Comparison of ENCODE assay signal across 20 mouse cellular contexts in the genomic region with DNA sequence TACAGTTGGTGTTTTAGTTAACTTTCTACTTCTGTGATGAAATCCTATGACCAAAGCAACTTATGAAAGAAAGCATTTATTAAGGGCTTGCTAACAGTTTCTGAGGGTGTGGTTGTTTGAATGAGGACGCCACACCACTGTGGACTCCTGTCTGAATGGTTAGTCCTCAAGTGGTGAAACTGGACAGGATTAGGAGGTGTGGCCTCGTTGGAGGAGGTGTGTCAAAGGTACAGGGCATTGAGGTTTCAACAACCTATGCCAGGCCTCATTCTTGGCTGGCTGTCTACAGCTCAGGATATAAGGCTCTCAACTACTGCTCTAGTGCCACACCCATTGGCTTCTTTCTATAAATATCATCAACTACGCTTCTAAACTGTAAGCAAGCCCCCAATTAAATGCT.
"Had no signal": no experiment of that assay in that cellular context is flagged by ENCODE, and none has a peak within 500 bp of the region (broad histone marks: within the 10 kb centered on the region; RNA-seq: fewer than 3 reads in every experiment).

No protein-coding gene starts in this region.

- ATAC-seq: intestine, embryonic 15.5 days had no signal

- H3K27me3 ChIP-seq: intestine, embryonic 15.5 days; liver, embryonic 13.5 days; lung, embryonic 15.5 days; megakaryocyte, embryonic 14.5 days; neural tube, embryonic 12.5 days; neural tube, embryonic 15.5 days; stomach, embryonic 15.5 days had no signal

- DNase-seq: kidney, adult 2 months; kidney, postnatal 36 days; layer of hippocampus, postnatal 36 days; liver, embryonic 13.5 days; lung, postnatal 36 days; midbrain, embryonic 14.5 days; retina, postnatal 1 day; right cerebral cortex, postnatal 25 days; spleen, adult 18-20 months; thymus, adult 18-20 months; thymus, postnatal 36 days had no signal

- H3K4me2 ChIP-seq: intestine, embryonic 15.5 days; liver, embryonic 13.5 days; lung, embryonic 15.5 days; midbrain, embryonic 11.5 days; neural tube, embryonic 12.5 days; neural tube, embryonic 15.5 days; stomach, embryonic 15.5 days had no signal

- H3K9me3 ChIP-seq: intestine, embryonic 15.5 days; lung, embryonic 15.5 days; stomach, embryonic 15.5 days had no signal

- H3K36me3 ChIP-seq: intestine, embryonic 15.5 days; liver, embryonic 13.5 days; lung, embryonic 15.5 days; neural tube, embryonic 12.5 days; neural tube, embryonic 15.5 days; stomach, embryonic 15.5 days had no signal

- H3K4me3 ChIP-seq: intestine, embryonic 15.5 days; left cerebral cortex, adult 2 months; liver, embryonic 13.5 days; lung, embryonic 15.5 days; megakaryocyte, embryonic 14.5 days; neural tube, embryonic 12.5 days; neural tube, embryonic 15.5 days; stomach, embryonic 15.5 days had no signal

- H3K9ac ChIP-seq: intestine, embryonic 15.5 days; liver, embryonic 13.5 days; lung, embryonic 15.5 days; neural tube, embryonic 12.5 days; neural tube, embryonic 15.5 days; stomach, embryonic 15.5 days had no signal

- H3K4me1 ChIP-seq: intestine, embryonic 15.5 days; lung, embryonic 15.5 days; neural tube, embryonic 12.5 days; neural tube, embryonic 15.5 days; stomach, embryonic 15.5 days had no signal

- H3K27ac ChIP-seq: intestine, embryonic 15.5 days; kidney, postnatal 0 days; left cerebral cortex, adult 2 months; liver, embryonic 13.5 days; lung, embryonic 15.5 days; neural tube, embryonic 12.5 days; neural tube, embryonic 15.5 days; stomach, embryonic 15.5 days had no signal
